In the genomic region with DNA sequence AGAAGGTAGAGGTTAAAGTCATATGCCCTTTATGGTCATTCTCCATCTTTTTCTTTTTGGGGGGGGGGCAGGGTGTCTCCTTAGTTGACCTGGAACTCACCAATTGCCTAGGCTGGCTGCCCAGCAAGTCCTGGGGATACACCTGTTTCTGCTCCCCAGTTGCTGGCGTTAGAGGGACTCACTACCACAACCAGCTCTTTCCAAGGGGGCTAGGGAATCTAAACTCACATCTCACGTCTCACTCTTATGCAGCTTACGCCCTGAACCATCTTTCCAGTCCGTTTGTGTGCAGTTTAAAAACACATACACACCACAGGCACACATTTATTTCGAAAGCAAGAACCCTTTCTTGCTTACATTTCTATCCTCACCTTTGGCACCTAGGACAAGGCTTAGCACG, we compare ENCODE assay signal across 26 mouse cellular contexts. TPM values are rescaled to one million over a fixed set of nuclear protein-coding genes. Genes with fewer than 3 reads are reported as not detected.
DNase-seq lines count a peak whose midpoint lies in the region; ATAC-seq and TF ChIP-seq lines count a peak whose summit lies in the region.
"Had no signal": no experiment of that assay in that cellular context is flagged by ENCODE, and none has a peak within 500 bp of the region (broad histone marks: within the 10 kb centered on the region; RNA-seq: fewer than 3 reads in every experiment).

No protein-coding gene starts in this region.

- H3K79me2 ChIP-seq in heart, adult 2 months (replicated peaks; ENCODE audit: control insufficient read depth, insufficient read depth, low read length): no peaks in the 10 kb centered on the region

- H3K4me3 ChIP-seq in heart, embryonic 10.5 days: no peak overlapping the region
- no peak overlapping the region for H3K4me3 ChIP-seq in heart, adult 2 months
- no peak overlapping the region for H3K4me3 ChIP-seq in heart, embryonic 14.5 days (ENCODE audit: control insufficient read depth in 1 of 2, insufficient read depth in 1 of 2, low read depth in 1 of 2, low read length in 2 of 2)
- no peak overlapping the region for H3K4me3 ChIP-seq in heart, embryonic 16.5 days (ENCODE audit: low read length)
- no peak overlapping the region for H3K4me3 ChIP-seq in midbrain, embryonic 11.5 days (ENCODE audit: low read depth, low read length)
- no peak overlapping the region for H3K4me3 ChIP-seq in midbrain, postnatal 0 days (ENCODE audit: low read depth, low read length)
- H3K4me3 ChIP-seq: embryonic facial prominence, embryonic 13.5 days; embryonic facial prominence, embryonic 15.5 days; erythroblast, embryonic 14.5 days; forebrain, embryonic 10.5 days; forebrain, embryonic 12.5 days had no signal

- DNase-seq in heart, embryonic 10.5 days (ENCODE audit: low spot score): peak; percentile 55
- DNase-seq in heart, adult 2 months: no peak
- no peak for DNase-seq in heart, postnatal 36 days
- DNase-seq in heart, postnatal 25 days (ENCODE audit: low spot score): no peak
- DNase-seq in midbrain, embryonic 11.5 days (ENCODE audit: low spot score, missing footprints): peak; percentile 54
- DNase-seq in midbrain, postnatal 0 days (ENCODE audit: low spot score): no peak
- DNase-seq: adrenal gland, adult 2 months; adrenal gland, postnatal 10 days; adrenal gland, postnatal 25 days; cerebellum, adult 11 months; cerebellum, adult 18-20 months; cerebellum, adult 8-10 months; cerebellum, adult 9-11 months; cerebellum, postnatal 14 days; cerebellum, postnatal 36 days; embryo, embryonic 11 days had no signal

- TF ChIP-seq EP300 in heart, adult 2 months (IDR thresholded peaks at IDR 0.05; ENCODE audit: insufficient read depth, low read depth, low read length): no peak

- no peaks in the 10 kb centered on the region for H3K27me3 ChIP-seq in heart, embryonic 10.5 days (ENCODE audit: insufficient read depth, poor library complexity, severe bottlenecking)
- no peaks in the 10 kb centered on the region for H3K27me3 ChIP-seq in heart, adult 2 months (ENCODE audit: control insufficient read depth, insufficient read depth, low read length)
- no peaks in the 10 kb centered on the region for H3K27me3 ChIP-seq in heart, embryonic 14.5 days (ENCODE audit: control insufficient read depth, insufficient read depth, low read length)
- H3K27me3 ChIP-seq in heart, embryonic 16.5 days (ENCODE audit: control insufficient read depth, insufficient read depth, low read length): no peaks in the 10 kb centered on the region
- no peaks in the 10 kb centered on the region for H3K27me3 ChIP-seq in midbrain, embryonic 11.5 days (ENCODE audit: control insufficient read depth, insufficient read depth, low read length)
- H3K27me3 ChIP-seq in midbrain, postnatal 0 days (ENCODE audit: insufficient read depth, low read length): no peaks in the 10 kb centered on the region
- H3K27me3 ChIP-seq: embryonic facial prominence, embryonic 13.5 days; embryonic facial prominence, embryonic 15.5 days; forebrain, embryonic 12.5 days had no signal

- no peak for TF ChIP-seq POLR2A in heart, adult 2 months (IDR thresholded peaks at IDR 0.05; ENCODE audit: insufficient read depth, low read depth, low read length)

- peaks cover 36% of the 10 kb centered on the region for H3K4me1 ChIP-seq in heart, embryonic 10.5 days
- 0 out of 2 replicates have a peak, but pooled peaks cover 1% of the 10 kb centered on the region for H3K4me1 ChIP-seq in heart, adult 2 months (ENCODE audit: control insufficient read depth, insufficient read depth, low read length)
- peaks cover 29 to 33% of the 10 kb centered on the region in 2 experiments for H3K4me1 ChIP-seq in heart, embryonic 14.5 days (ENCODE audit: control insufficient read depth in 2 of 2, insufficient read depth in 2 of 2, low read length in 2 of 2)
- peaks cover 24% of the 10 kb centered on the region for H3K4me1 ChIP-seq in heart, embryonic 16.5 days (ENCODE audit: control insufficient read depth, insufficient read depth, low read length)
- H3K4me1 ChIP-seq in midbrain, embryonic 11.5 days (ENCODE audit: control insufficient read depth, insufficient read depth, low read length): no peaks in the 10 kb centered on the region
- H3K4me1 ChIP-seq in midbrain, postnatal 0 days (ENCODE audit: insufficient read depth, low read length): no peaks in the 10 kb centered on the region

- no peak for TF ChIP-seq CTCF in heart, adult 2 months (IDR thresholded peaks at IDR 0.05)
- no peak for TF ChIP-seq CTCF in midbrain, postnatal 0 days (IDR thresholded peaks at IDR 0.05)

- no peak for ATAC-seq in heart, embryonic 14.5 days (ENCODE audit: insufficient number of reproducible peaks, insufficient read depth, low FRiP score, low read depth)
- no peak for ATAC-seq in heart, embryonic 16.5 days (replicated peaks; ENCODE audit: extremely low read depth, insufficient read depth, low FRiP score)
- ATAC-seq in midbrain, embryonic 11.5 days (ENCODE audit: low FRiP score): no peak
- no peak for ATAC-seq in midbrain, postnatal 0 days (ENCODE audit: low FRiP score)
- ATAC-seq: forebrain, embryonic 14.5 days had no signal

- no peak overlapping the region; the same call in 1 of the 2 replicates for H3K27ac ChIP-seq in heart, embryonic 10.5 days
- H3K27ac ChIP-seq in heart, adult 2 months: no peak overlapping the region
- H3K27ac ChIP-seq in heart, embryonic 14.5 days (replicated peaks in 1 of 2; ENCODE audit: control insufficient read depth in 1 of 2, insufficient read depth in 1 of 2, low read depth in 2 of 2, low read length in 2 of 2): no peak overlapping the region
- H3K27ac ChIP-seq in heart, embryonic 16.5 days (ENCODE audit: low read length): peak overlapping the region; percentile 12; the same call in 1 of the 2 replicates
- no peak overlapping the region for H3K27ac ChIP-seq in midbrain, embryonic 11.5 days (ENCODE audit: low read depth, low read length)
- H3K27ac ChIP-seq in midbrain, postnatal 0 days (ENCODE audit: low read depth, low read length): no peak overlapping the region
- H3K27ac ChIP-seq: embryonic facial prominence, embryonic 13.5 days; embryonic facial prominence, embryonic 15.5 days; forebrain, embryonic 10.5 days; forebrain, embryonic 12.5 days had no signal

- no peaks in the 10 kb centered on the region for H3K9me3 ChIP-seq in heart, embryonic 10.5 days
- 0 out of 2 replicates have a peak, but pooled peaks cover 2% of the 10 kb centered on the region for H3K9me3 ChIP-seq in heart, embryonic 14.5 days (ENCODE audit: control insufficient read depth, low read length)
- H3K9me3 ChIP-seq in heart, embryonic 16.5 days (replicated peaks; ENCODE audit: control insufficient read depth, low read length): no peaks in the 10 kb centered on the region
- H3K9me3 ChIP-seq in midbrain, embryonic 11.5 days (ENCODE audit: control insufficient read depth, low read length): no peaks in the 10 kb centered on the region
- H3K9me3 ChIP-seq in midbrain, postnatal 0 days (ENCODE audit: low read length): no peaks in the 10 kb centered on the region
- H3K9me3 ChIP-seq: embryonic facial prominence, embryonic 13.5 days; embryonic facial prominence, embryonic 15.5 days; forebrain, embryonic 10.5 days; forebrain, embryonic 12.5 days had no signal

- H3K9ac ChIP-seq in heart, adult 2 months (ENCODE audit: low read depth, low read length): no peak overlapping the region
- no peak overlapping the region for H3K9ac ChIP-seq in heart, embryonic 14.5 days (ENCODE audit: low read length)
- no peak overlapping the region for H3K9ac ChIP-seq in heart, embryonic 16.5 days (ENCODE audit: low read length)
- no peak overlapping the region for H3K9ac ChIP-seq in midbrain, embryonic 11.5 days (ENCODE audit: low read length)
- no peak overlapping the region for H3K9ac ChIP-seq in midbrain, postnatal 0 days (replicated peaks; ENCODE audit: low read length, poor library complexity, severe bottlenecking)
- H3K9ac ChIP-seq: embryonic facial prominence, embryonic 13.5 days; embryonic facial prominence, embryonic 15.5 days; forebrain, embryonic 12.5 days had no signal

- intact Hi-C loops in heart, adult 2 months (cut with DNase I): no loop called here
- intact Hi-C loops in heart, postnatal 36 days (cut with DNase I): no loop called here
- intact Hi-C loops in heart, postnatal 25 days (cut with DNase I): loop anchor here (5.0 kb wide), 1 partner anchor 74 kb away; no protein-coding TSS in a partner anchor

- H3K4me2 ChIP-seq in heart, embryonic 14.5 days (ENCODE audit: low read length): peak overlapping the region; percentile 7; the same call in 1 of the 2 replicates
- no peak overlapping the region for H3K4me2 ChIP-seq in heart, embryonic 16.5 days (ENCODE audit: low read depth, low read length)
- H3K4me2 ChIP-seq in midbrain, embryonic 11.5 days: no peak overlapping the region
- no peak overlapping the region for H3K4me2 ChIP-seq in midbrain, postnatal 0 days (ENCODE audit: low read depth, low read length, poor library complexity, severe bottlenecking)
- H3K4me2 ChIP-seq: embryonic facial prominence, embryonic 13.5 days; embryonic facial prominence, embryonic 15.5 days; forebrain, embryonic 12.5 days had no signal

- 84% methylated on average over 6 of the region's 6 CpGs for WGBS in heart, embryonic 10.5 days
- 77% methylated on average over 6 of the region's 6 CpGs for WGBS in heart, adult 2 months
- WGBS in heart, embryonic 14.5 days: 82% methylated on average over 6 of the region's 6 CpGs
- 76% methylated on average over 6 of the region's 6 CpGs for WGBS in heart, embryonic 16.5 days
- WGBS in midbrain, embryonic 11.5 days: 81% methylated on average over 6 of the region's 6 CpGs
- WGBS in midbrain, postnatal 0 days: 82% methylated on average over 6 of the region's 6 CpGs

- H3K36me3 ChIP-seq in heart, embryonic 10.5 days: no peaks in the 10 kb centered on the region
- H3K36me3 ChIP-seq in heart, adult 2 months (ENCODE audit: control insufficient read depth, insufficient read depth, low read length): no peaks in the 10 kb centered on the region
- no peaks in the 10 kb centered on the region for H3K36me3 ChIP-seq in heart, embryonic 14.5 days (ENCODE audit: control insufficient read depth, insufficient read depth, low read length)
- H3K36me3 ChIP-seq in heart, embryonic 16.5 days (ENCODE audit: control insufficient read depth, insufficient read depth): no peaks in the 10 kb centered on the region
- H3K36me3 ChIP-seq in midbrain, embryonic 11.5 days (ENCODE audit: control insufficient read depth, insufficient read depth, low read length): no peaks in the 10 kb centered on the region
- H3K36me3 ChIP-seq in midbrain, postnatal 0 days (ENCODE audit: insufficient read depth, low read length): no peaks in the 10 kb centered on the region
- H3K36me3 ChIP-seq: embryonic facial prominence, embryonic 13.5 days; embryonic facial prominence, embryonic 15.5 days; forebrain, embryonic 10.5 days; forebrain, embryonic 12.5 days had no signal

RNA-seq across cellular contexts. Expression of gene Pakap, which starts 34.3 kb away (rescaled TPM):
- polyA plus RNA-seq in heart, embryonic 10.5 days (2016; fragmentation: Nextera tagmentation; extraction: Ambion mirVana): 53.0 and 72.5 TPM in 2 replicates
- total RNA-seq in heart, adult 2 months (2021): 10 to 100 TPM; 33.7 to 35.2 TPM
- 3.3 and 7.6 TPM in 2 replicates for polyA plus RNA-seq in heart, adult 2 months (2012; rRNA removed)
- polyA plus RNA-seq in heart, embryonic 14.5 days (2014; fragmentation: Nextera tagmentation; extraction: Ambion mirVana): 59.6 and 66.0 TPM in 2 replicates
- 10 to 100 TPM; 33.1 to 33.7 TPM for total RNA-seq in heart, postnatal 36 days (2021)
- 57.5 and 60.2 TPM in 2 replicates for polyA plus RNA-seq in heart, embryonic 16.5 days (2015; fragmentation: Nextera tagmentation; extraction: Ambion mirVana)
- 10 to 100 TPM; 37.4 to 44.3 TPM for total RNA-seq in heart, postnatal 25 days (2021)
- polyA plus RNA-seq in midbrain, embryonic 11.5 days (2014; fragmentation: Nextera tagmentation; extraction: Ambion mirVana): 21.1 and 21.4 TPM in 2 replicates
- total RNA-seq in midbrain, postnatal 0 days (2014; rRNA removed): 6.0 and 8.4 TPM in 2 replicates
- 11.9 and 13.5 TPM in 2 replicates for polyA plus RNA-seq in midbrain, postnatal 0 days (2015; fragmentation: Nextera tagmentation; extraction: Ambion mirVana)
- total RNA-seq: common myeloid progenitor, adult 5-6 weeks; MEL had no signal
- polyA plus RNA-seq: erythroblast, embryonic 14.5 days had no signal

Comparison
In these comparisons a context has a peak if more than half of its experiments do, and no peak if none do; other contexts are left out.
1. DNase-seq: peak in heart, embryonic 10.5 days (single experiment) and midbrain, embryonic 11.5 days (single experiment); none in heart, adult 2 months (0 of 2), heart, postnatal 36 days (0 of 2), heart, postnatal 25 days (single experiment) and midbrain, postnatal 0 days (single experiment).